Mouse (Mus musculus): ENCODE measurements around the gene Vwa8.
"Not testable (repeated sequence)": the region's sequence is repeated elsewhere in the genome, so short reads cannot be mapped to it uniquely, and the experiment has no call there.

Gene Vwa8

GRCm38 (mm10) chr14:78885915-78886534 lies 37.2 kb downstream of the Vwa8 start:
- DNase-seq = no peak

- no peak for DNase-seq
Observed at GRCm38 (mm10) chr14:78886566-78887234, 37.8 kb downstream of the Vwa8 start.

- not testable (repeated sequence) for DNase-seq
Observed at GRCm38 (mm10) chr14:78887494-78887893, 38.6 kb downstream of the Vwa8 start.

- DNase-seq = no peak
Observed at GRCm38 (mm10) chr14:78895496-78895895, 46.6 kb downstream of the Vwa8 start.

GRCm38 (mm10) chr14:78896252-78896651 lies 47.4 kb downstream of the Vwa8 start:
- peak; percentile 67 for DNase-seq

- DNase-seq = no peak
Observed at GRCm38 (mm10) chr14:78900770-78901169, 51.9 kb downstream of the Vwa8 start.

- no peak for DNase-seq
Observed at GRCm38 (mm10) chr14:78908205-78908863, 59.5 kb downstream of the Vwa8 start.

GRCm38 (mm10) chr14:78912076-78912475 lies 63.2 kb downstream of the Vwa8 start:
- no peak for DNase-seq

GRCm38 (mm10) chr14:78914180-78914579 lies 65.3 kb downstream of the Vwa8 start:
- no peak for DNase-seq

GRCm38 (mm10) chr14:78916691-78917090 lies 67.8 kb downstream of the Vwa8 start:
- DNase-seq = peak; percentile 17

- DNase-seq = no peak
Observed at GRCm38 (mm10) chr14:78921219-78921618, 72.4 kb downstream of the Vwa8 start.

- no peak for DNase-seq
Observed at GRCm38 (mm10) chr14:78923631-78924030, 74.8 kb downstream of the Vwa8 start.

- no peak for DNase-seq
Observed at GRCm38 (mm10) chr14:78924755-78925537, 76.1 kb downstream of the Vwa8 start.

GRCm38 (mm10) chr14:78932094-78932493 lies 83.2 kb downstream of the Vwa8 start:
- DNase-seq = no peak

GRCm38 (mm10) chr14:78933399-78933798 lies 84.5 kb downstream of the Vwa8 start:
- no peak for DNase-seq

GRCm38 (mm10) chr14:78934596-78934995 lies 85.7 kb downstream of the Vwa8 start:
- DNase-seq = no peak

- no peak for DNase-seq
Observed at GRCm38 (mm10) chr14:78935796-78936195, 86.9 kb downstream of the Vwa8 start.

GRCm38 (mm10) chr14:78941741-78942475 lies 93.1 kb downstream of the Vwa8 start:
- no peak for DNase-seq

- DNase-seq = no peak
Observed at GRCm38 (mm10) chr14:78955745-78956144, 106.9 kb downstream of the Vwa8 start.

- DNase-seq = no peak
Observed at GRCm38 (mm10) chr14:78970621-78971020, 121.8 kb downstream of the Vwa8 start.

- no peak for DNase-seq
Observed at GRCm38 (mm10) chr14:78972424-78972823, 123.6 kb downstream of the Vwa8 start.

GRCm38 (mm10) chr14:78983104-78983503 lies 134.3 kb downstream of the Vwa8 start:
- no peak for DNase-seq

- no peak for DNase-seq
Observed at GRCm38 (mm10) chr14:78984296-78984695, 135.4 kb downstream of the Vwa8 start.

Measured in cerebellum, adult 9-11 months (tissue).